Mouse (Mus musculus): ENCODE measurements around the gene Plekha1. TPM values are rescaled to one million over a fixed set of nuclear protein-coding genes. Genes with fewer than 3 reads are reported as not detected.

Plekha1 gene
- total RNA-seq, 4 experiments from 2014 or later = 87.2 to 97.4 (median 91.8) TPM

DNA sequence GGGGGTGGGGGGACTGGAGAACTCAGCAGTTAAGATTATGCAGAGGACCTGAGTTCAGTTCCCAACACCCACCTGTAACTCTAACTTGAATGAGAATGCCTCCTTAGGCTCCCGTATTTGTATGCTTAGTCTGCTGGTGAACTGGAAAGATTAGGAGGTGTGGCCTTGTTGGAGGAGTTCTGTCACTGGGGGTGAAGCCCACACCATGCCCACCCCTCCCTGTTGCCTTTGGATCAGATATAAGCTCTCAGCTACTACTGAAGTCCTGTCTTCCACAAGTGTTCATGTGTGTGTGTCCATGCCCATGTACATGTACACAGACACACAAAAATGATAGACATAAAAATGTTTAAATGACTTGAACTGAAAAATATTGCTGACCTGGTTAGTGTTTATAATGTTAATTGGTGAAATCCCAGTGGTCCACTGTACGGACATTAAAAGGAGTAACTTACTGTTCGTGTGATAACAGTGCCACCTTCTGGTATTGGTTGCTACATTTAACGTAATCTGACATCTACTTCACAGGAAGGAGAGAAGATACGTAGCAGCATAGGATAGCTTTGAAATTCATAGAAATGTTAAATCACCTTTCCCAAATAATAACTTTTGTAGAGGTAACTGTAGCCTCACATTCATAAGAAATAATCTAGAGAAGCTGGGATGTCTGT lies 49.3 kb downstream of the Plekha1 start:
- DNase-seq (ENCODE audit: low spot score in 2 of 2) = no peak

DNA sequence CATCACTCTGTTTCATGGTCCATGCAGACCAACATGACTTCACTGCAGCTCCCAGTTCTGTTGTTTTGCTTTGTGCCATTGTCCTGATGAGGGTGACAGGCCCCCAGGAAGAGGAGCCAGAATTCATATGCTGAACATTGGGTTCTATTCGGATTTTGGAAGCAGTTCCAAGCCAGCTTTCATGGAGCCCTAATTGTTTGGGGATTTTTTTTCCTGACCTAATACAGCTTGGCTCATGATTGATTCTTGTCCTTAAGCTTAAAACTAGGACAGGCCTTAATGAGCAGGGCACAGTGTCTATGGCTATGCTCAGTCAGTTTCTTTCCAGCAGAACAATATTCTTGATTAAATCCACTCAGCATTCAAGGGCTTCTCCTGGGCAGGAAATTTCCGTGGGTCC lies 52.7 kb downstream of the Plekha1 start:
- peak in 1 of 2 experiments; percentile 48 for DNase-seq (ENCODE audit: low spot score in 2 of 2)

DNA sequence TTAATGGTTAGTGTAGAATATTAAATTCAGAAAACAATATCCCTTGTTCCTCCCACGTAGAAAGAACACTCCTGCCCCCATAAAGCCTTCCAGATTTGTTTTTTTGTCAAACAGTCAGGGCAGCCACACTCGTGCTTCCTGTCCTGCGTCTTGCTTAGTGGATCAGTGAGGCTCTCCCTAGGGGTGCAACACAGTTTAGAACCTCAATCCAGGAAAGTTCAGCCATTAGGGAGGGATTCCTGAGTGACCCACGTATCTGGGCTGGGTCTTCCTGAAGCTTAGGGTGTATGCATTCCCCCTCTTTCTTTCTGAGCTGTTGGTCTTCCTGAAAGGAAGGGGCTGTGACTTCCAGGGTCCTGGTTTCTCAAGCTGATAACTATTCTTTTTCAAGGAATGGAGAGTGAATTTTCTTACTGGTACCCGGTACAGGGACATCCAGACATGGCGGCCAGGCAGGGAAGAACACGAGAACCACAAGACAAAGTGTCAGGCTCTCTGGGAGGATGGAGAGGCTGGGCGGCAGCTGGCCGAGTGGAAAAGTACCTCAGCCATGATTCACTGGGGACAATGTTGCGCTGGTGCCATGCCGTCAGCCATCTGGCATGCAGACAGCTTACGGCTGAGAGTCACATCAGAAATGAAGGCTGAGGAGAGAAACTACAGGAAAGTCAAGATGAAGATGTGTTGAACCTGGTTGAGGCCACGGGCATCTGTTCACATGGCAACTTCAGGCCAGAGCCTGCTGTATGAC lies 57.6 kb downstream of the Plekha1 start:
- DNase-seq (ENCODE audit: low spot score in 2 of 2) = peak; percentile 45 to 61

DNA sequence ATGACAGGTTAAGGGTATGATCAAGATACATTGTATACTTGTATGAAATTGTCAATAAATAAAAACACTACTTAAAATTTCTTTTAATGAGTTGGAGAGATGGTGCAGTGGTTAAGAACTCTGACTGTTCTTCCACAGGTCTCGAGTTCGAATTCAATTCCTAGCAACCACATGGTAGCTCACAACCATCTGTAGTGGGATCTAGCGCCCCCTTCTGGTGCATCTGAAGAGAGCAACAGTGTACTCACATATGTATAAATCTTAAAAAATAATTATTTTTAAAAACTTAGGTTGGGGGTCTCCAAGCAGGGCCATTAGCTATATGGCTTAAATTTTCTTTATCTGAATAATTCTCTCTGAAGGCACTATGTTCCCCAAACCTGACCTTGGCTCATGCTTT lies 64.8 kb downstream of the Plekha1 start:
- no peak for DNase-seq (ENCODE audit: low spot score in 2 of 2)

DNA sequence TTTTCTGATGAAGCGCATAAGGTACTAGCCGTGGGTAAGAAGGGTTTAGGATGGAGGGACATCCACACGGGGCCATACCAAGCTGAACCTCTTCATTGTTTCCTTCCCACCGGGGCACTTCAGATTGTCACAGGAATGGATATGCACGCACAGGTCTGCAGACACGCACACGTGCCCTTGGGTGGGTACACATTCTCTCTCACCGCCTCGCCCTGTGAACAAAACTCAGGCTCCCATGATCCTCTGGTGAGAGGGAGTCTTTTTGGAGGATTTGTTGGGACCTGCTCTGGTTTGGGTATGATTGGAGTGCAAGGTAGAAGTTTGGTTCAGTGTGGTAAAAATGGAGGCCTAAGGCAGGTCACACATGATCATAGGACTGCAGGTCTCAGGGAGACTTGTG lies 67.4 kb downstream of the Plekha1 start:
- DNase-seq (ENCODE audit: low spot score in 2 of 2) = no peak

DNA sequence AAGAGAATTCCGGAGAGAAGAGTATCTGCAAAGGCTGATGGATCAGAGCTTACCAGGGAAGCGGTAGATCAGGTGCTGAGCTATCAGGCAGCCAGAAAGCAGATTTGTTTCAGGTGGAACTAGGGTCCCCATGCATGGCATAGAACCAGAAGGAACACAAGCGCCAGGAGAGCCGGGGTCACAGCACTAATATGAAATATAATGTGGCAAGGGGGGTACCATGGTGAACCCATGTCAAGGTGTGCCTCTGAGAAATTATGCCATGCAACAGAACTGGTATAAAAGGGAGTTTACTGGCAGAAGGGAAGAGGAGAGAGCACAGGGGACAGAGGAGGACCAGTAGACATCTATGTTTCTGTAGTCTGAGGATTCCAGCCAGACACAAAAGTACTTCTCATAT lies 69.1 kb downstream of the Plekha1 start:
- no peak for DNase-seq (ENCODE audit: low spot score in 2 of 2)

DNA sequence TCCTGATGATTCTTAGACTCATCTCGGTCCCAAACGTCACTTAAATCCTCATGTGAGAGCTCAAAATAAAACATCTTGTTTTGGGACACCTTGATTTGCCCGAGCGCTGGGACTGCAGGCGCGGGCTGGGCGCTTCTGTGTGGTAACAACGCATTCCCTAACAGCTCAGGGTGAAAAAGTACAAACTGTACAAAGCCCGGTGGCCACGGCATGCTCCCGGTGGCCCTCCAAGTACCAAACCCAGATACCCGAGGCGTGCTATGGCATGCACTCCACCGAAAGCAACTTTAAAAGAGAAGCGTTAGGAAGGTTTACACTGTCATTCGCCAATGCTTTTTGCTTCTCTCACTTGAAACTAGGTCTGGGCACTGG lies 69.9 kb downstream of the Plekha1 start:
- no peak for DNase-seq (ENCODE audit: low spot score in 2 of 2)

DNA sequence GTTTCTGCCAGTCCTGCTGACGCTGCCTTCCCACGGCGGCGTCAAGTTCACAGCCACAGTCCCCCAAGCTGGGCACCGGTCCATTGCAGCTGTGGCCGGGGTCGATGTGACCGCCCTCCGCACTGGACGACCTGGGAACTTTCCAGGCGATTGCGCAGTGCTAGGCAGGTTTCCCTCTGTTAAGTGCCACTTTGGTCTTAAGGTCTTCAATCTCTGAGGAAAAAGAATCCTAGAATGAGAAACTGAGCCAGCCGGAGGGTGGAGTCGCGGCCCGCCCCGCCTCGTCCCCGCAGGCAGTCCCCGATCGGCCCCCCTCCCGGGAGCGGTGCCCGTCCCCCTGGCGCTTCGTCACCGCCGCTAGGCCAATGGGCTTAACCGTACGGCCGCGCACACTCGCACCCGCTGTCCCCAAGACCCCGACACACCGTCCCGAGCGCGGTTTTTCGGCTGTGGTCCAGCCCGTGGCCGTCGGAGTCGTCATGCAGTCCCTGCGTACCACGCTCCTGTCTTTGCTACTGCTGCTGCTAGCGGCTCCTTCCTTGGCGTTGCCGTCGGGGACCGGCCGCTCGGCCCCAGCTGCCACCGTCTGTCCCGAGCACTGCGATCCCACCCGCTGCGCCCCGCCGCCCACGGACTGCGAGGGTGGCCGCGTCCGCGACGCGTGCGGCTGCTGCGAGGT lies 70.4 kb downstream of the Plekha1 start, which contains the start of gene Htra1:
Gene Htra1, plus strand, starts transcription at position 319 of the 679 bp plus-strand sequence.
- peak; percentile 78 to 79 for DNase-seq (ENCODE audit: low spot score in 2 of 2)

DNA sequence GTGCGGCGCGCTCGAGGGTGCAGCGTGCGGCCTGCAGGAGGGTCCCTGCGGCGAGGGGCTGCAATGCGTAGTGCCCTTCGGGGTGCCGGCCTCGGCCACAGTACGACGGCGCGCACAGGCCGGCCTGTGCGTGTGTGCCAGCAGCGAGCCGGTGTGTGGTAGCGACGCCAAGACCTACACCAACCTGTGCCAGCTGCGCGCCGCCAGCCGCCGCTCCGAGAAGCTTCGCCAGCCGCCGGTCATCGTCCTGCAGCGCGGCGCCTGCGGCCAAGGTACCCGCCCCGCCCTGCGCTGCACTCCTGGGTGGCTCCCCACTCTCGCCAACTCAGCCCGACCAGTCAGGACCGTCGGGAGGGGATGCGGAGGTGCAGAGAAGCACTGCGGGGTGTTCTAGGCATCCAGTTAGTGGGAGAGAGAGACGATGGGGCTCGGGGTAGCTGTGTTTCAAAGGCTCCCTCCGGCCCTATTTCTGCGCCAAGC lies 71.0 kb downstream of the Plekha1 start:
- no peak for DNase-seq (ENCODE audit: low spot score in 2 of 2)

DNA sequence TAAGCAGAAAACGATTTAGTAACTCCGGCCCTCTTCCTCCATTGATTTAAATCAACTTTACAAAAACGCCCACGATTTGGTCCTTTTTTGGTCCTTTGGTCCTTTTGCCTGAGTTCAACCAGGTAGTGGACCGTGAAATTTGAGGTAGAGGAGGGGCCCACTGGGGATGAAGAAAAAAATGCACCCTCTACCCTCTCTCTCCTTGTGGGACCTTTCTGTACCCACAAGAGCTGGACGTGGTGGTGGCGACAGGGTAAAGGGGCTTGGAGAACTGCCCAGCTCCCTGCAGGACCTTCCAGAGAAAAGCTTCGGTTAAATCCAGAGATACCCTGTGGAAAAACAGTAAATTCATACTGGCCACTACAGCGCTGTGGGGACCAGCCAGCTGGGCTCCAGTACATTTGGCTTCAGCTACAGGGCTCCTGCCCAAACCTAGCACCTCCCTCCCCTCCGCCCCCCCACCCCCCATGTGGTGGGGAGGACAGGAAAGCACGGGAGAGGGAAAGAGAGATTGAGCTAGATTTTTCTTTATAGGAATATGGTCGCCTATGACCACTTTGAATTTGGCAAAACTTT lies 71.8 kb downstream of the Plekha1 start:
- no peak for DNase-seq (ENCODE audit: low spot score in 2 of 2)

DNA sequence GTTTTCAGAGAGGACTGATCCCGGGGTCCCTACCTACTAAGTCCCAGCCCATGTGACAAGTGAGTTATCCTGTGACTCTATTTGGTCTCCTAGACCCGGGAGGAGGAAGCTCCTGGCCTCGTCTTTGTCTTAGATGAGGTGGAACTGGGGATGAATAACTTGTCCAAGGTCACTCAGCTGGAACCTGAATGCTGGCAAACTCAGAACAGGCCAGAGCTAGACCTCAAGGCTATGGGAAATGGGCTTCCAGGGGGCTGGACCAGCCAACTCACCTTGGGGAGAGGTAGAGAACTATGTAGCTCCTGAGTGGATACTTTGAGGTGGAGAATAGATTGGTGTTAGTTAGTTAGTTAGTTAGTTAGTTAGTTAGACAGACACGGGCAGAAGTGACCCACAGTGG lies 72.4 kb downstream of the Plekha1 start:
- no peak for DNase-seq (ENCODE audit: low spot score in 2 of 2)

DNA sequence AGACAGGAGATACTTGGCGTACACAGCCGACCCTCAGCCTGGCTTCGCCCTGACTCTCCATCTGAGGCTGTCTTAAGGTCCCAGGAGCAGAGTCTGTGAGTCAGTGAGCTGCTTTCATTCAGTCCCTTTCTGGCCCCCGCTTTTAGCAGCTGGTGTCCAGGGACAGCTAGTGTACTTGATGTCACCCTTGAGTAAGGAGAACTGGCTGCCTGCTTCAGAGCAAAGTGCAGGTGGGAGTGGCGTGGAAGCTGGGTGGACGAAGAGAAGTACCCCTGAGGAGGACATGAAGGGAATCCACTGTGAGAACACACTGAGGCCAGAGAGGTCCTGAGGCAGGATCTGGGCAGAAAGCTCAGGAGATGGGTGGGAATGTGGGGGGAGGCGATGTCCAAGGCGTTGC lies 73.3 kb downstream of the Plekha1 start:
- DNase-seq (ENCODE audit: low spot score in 2 of 2) = no peak

DNA sequence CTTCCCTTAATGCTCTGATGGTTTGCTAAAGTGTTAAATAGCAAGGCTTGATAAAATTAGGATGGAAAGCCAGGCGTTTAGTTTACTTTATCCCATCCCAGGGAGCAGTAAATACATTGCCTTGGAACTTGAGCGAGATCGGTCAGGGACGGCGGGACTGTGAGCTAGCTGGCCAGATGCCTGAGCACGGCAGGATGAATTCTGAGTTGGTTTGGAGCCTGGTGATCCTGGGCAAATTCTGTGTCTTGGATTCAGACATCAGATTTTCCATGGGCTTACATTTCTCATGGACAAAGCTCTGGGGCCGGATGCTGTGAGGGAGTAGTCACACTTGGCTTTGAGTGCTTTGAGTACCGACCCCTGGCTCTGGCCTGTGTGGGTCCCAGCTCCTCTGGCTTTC lies 75.2 kb downstream of the Plekha1 start:
- no peak for DNase-seq (ENCODE audit: low spot score in 2 of 2)

DNA sequence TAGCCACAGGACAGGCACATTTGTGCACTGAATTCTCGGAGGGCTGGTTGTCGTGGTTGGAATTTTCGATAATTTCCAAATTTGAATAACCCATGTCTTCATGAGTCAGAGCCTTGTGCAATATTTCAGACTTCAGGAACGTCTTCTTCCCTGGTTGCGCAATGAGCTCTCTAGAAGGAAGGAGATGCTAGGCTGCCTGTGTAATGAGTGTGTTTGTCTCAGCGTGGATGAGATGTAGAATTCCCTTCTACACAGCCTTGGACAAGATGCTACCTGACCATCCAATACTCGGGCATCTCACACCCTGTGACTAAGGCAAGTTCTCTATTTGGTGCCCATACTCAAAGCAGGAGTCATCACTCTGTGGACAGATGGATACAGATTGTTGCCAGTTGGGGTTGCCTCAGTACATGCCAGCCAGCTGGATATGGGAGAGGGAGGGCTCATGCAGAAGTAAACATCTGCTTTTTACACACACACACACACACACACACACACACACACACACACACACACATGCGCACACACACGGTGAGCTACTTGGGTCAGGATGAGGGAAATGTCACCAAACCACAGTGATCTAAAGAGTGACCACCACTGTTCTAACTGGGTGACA lies 77.8 kb downstream of the Plekha1 start:
- DNase-seq (ENCODE audit: low spot score in 2 of 2) = no peak

DNA sequence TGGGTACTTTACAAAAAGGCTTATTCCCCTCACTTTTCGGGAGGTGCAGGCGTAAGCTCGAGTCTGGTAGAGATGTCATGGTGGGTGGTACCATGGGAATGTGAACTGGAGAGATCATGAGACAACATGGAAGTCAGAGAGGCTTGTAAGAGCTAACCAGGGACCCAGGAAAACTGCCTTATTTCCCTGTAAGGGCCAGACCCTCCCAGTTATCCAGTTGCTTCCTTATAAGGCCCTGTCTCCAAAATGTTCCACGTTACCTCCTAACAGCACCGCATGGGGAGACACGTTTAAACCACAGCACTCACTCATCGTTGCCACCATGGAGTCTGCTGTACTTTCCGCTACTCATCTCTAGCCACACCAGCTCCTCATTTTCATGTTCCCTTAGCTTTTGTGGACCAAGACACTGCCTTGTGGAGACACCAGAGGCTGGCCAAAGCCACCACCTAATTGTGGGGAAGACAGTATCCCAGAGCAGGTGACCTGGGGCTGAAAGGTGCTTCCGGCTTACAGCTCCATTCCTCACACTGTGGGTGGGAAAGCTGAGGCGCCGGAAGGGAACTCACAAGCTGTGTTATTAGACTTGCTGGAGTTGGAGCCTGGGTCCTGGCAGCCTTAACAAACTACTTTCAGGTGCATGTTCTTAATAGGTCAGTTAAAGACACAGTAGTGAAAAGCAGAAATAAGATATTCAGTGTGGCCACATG lies 79.4 kb downstream of the Plekha1 start:
- DNase-seq (ENCODE audit: low spot score in 2 of 2) = no peak

DNA sequence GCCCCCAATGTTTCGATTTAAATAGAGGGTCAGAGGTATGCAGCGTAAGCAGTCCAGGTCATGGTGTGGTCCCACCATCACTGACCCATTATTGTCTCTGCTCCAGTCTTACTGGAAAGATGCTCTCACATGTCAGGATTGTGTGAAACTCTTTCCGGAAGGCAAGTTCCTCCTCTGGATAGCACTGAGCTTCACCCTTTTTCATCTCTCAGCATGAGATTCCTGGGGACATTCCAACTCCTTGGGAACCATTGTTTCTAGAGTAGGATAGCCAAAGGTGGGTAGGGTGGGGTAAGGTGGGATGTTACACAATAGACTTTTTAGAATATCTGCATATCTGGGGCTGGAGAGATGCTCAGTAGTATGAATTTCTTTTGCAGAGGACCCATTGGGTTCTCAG lies 80.2 kb downstream of the Plekha1 start:
- DNase-seq (ENCODE audit: low spot score in 2 of 2) = no peak

DNA sequence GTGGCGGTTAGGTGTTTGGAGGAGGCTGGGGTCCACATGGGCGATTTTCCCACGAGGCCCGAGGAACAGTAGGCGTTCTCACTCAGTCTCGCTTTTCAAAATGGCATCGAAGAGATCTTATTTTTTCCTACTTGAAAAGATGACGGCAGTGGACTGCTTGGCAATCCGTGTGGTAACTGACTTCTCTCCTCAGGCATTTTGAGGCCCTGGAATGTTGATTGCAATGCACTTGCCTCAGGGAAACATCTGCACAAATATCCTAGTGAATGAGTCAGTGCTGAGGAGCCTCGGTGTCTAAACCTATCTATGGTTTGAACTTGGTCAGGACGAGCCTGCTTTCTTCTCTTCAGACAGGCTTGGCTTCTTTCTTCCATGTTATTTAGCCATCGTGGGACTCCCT lies 80.7 kb downstream of the Plekha1 start:
- no peak for DNase-seq (ENCODE audit: low spot score in 2 of 2)

DNA sequence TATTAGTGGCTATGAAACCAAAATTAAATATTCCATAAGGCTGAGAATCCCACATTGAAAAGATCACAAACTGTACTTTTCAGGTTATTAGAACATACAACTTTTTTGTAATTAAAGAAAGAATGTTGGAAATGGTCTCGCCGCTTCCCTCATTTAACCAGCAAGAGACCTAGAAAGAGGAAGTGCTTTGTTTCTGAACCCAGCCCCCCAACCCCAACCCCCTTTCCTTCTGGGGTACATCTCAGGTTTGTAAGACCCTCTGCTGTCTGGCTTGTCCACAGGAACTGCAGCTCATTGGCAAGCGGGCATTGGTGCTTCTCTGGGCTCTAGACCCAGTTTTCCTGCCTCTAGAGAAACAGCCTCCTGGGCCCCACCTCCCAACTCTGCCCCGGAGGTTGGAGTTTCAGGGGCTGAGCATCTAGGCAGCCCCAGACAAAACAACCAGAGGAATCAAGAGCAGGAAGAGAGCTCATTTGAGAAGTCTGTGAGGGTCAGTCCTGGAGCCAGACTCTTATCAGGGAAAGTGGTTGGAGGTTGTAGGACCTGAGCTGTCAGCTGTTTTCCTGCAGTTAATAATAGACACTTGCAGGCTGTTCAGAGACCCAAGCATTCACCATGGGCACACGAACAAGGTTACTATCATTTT lies 83.1 kb downstream of the Plekha1 start:
- DNase-seq (ENCODE audit: low spot score in 2 of 2) = no peak

DNA sequence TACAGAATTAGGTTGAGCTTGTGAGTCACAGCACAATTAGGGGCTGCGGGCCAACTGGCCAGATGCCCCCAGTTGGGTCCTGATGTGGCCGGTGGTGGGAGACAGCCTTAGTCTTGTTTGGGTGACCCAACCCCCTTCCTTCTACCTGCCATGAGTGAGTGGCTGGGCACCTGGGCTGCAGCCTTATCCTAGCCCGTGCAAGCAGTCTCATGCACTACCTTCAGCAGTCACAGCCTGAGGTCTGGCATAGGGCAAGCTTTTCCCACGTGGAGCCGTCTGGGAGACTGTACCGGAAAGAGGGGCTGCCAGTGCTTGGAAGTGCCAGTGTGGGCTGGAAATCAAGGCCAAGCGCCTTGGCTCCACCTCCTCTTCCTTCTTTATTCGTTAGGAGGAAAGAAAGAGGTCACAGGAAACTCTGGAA lies 83.8 kb downstream of the Plekha1 start:
- peak; percentile 55 to 56 for DNase-seq (ENCODE audit: low spot score in 2 of 2)

DNA sequence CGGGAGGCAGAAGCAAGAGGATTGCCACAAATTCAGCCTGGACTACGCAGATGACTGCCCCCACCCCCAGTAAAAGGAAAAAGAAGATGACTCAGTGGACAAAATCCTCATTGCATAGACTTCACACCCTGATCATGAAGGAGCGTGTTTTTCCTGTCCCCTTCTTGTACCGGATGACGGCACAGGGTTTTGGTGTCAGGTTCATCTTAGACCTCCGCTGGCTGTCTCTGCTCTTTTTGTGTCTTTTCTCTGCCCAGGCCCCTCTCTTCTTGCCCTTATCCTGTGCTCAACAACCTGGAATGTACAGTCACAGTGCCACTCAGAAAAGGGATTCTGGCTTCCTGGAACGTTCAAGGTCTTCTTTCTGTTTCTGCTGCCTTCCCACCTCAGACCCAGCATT lies 84.9 kb downstream of the Plekha1 start:
- no peak for DNase-seq (ENCODE audit: low spot score in 2 of 2)

Data from layer of hippocampus, adult 8-10 months (tissue).